Mouse (Mus musculus) adrenal gland, postnatal 14 days (tissue): ENCODE data around the gene Zswim7. TPM values are rescaled to one million over a fixed set of nuclear protein-coding genes. Genes with fewer than 3 reads are reported as not detected.
"Not testable (repeated sequence)": the region's sequence is repeated elsewhere in the genome, so short reads cannot be mapped to it uniquely, and the experiment has no call there.

Experiments
- DNase-seq: peaks from one replicate; pipeline ENCODE4 v3.0.0; 2021; ENCODE audit warnings: mixed read lengths
- long read RNA-seq, 2 experiments: library from polyadenylated mRNA; stranded (forward); transcript quantifications; one replicate each; pipeline ENCODE4 v2.0.0; 2021
- total RNA-seq: library from RNA; stranded (reverse); gene quantifications from 2 replicates; pipeline ENCODE4 v1.2.3, GENCODE M21; 2021

The Zswim7 gene
- total RNA-seq: 17.6 and 20.1 TPM in 2 replicates
- long read RNA-seq, experiment 1, transcript Zswim7-201 (5 exons, 732 nt): major isoform, 18 of 24 reads
- long read RNA-seq, experiment 1, partial matches to known transcripts: 0 of 24 reads
- long read RNA-seq, experiment 1, other reads (novel, unspliced or antisense): 6 of 24 reads
- long read RNA-seq, experiment 2, transcript Zswim7-201 (5 exons, 732 nt): major isoform, 12 of 18 reads
- long read RNA-seq, experiment 2, partial matches to known transcripts: 1 of 18 reads
- long read RNA-seq, experiment 2, other reads (novel, unspliced or antisense): 5 of 18 reads

DNA sequence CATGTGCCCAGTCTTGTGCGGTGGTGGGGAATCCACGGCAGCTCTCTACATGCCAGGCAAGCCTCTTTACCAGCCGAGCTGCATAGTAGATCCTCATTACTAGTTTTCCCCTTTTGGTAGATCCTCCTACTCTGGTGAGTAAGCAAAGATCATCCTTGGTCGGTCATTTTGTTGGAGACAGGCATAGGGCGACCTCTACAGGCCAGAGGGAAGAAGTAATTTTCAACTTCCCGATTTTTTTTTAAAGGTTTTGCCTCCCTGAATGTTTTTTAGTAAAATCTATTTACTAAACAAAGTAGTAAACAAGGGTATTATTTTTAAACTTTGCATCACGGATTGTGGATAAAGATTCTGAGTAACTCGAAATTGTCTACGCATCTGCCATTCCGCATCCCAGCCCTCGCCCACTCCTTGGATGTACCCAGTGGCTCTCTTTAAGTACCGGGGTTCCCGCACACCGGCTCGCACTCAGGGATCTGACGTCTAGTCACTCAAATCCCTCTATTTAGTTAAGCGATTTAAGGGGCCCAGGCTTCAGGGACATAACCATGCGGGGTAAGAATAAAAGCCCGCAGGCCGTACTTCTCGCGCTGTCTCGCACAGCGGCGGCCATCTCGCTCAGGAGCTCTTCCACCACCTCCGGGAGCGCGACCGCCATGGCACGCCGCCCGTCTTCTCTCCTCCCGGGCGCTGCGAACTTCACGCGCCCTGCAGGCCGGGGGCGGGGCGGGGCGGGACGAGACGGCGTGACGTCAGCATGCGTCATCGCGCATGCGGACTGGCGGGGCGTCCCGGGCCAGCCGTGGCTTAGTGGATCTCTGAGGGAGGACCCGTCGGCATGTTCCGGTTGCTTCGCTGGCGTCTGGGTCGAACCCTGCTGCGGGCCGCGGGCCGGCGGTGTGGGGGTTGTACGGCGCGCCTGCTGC, at the start of gene Zswim7, which contains the start of gene Ttc19:
Gene Zswim7 (minus strand): TSS at position 701 of the 926 bp plus-strand sequence.
Gene Ttc19 (plus strand): TSS at position 799 of the 926 bp plus-strand sequence.
- DNase-seq: peak; percentile 96

DNA sequence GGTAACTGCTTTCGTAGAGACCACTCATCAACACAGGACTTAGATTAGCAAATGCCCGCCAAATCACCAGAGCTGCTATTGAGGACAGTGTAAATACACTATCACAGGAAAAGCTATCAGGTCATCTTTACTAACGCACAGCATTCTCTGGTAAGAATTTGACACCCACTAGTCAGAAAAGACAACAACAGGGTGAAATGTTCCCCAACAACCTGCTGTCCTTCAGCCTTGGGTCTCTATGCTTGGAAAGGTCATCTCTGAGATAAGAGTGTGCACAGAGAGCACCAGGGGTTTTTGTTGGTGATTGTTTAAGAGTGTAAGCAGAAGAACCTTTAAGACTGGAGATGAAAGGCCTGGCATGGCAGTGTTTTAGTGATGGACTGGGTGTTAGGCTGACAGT, 42.5 kb upstream of the Zswim7 start:
- no peak for DNase-seq

DNA sequence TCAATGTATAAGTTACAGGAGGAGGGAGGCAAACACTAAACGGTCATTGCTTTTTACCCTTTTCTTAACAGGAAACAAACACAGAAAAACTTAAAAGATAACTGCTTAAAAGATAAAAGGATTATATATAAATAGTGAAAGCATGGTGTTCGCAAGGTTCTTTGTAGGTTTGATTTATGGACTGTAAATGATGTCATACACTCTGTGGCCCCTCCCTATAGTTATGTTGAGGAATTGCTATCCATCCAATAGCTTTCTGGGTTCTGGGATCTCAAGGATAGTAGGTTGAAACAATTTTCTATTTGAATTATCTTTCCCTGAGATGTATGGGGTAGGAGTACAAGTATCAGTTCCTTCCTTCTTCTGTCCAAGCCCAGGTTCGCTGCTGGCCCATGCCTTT, 38.9 kb upstream of the Zswim7 start:
- no peak for DNase-seq

DNA sequence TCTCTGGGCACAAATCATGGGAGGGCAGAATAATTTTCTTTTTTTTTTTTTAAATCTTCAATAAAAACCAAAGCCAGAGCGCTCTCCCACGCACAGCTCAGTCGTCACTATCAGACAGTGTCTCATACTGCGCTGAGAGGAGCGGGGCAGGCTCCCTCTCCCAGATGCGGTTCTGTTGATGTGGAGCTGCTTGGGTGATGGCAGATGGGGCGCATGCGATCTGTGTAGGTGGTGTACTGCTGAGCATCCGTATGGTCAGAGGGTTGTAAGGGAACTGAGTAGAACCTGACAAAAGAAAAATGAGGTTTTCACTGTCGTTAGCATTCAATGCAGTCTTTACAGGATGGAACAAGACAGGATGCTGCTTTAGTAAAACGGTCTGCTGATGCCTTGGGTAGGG, 36.6 kb upstream of the Zswim7 start:
- DNase-seq: no peak

DNA sequence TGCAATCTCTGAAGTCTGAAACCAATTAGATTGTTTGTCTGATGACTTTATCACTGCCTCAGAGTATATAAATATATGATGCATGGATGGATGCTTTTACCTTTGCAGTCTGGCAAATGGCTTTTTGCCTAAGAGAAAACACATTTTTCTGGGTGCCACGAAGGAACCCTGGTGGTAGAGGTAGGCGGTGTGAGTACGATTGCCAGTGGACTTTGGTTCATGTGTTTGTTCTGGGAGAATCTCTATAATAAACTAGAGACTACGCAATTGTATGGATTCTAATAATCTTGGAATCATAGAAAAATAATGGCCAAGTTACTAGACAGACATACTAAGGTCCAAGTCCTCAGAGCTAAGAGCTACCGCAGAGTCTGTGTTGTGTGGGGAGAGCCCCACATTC, 33.8 kb upstream of the Zswim7 start:
- DNase-seq: no peak

DNA sequence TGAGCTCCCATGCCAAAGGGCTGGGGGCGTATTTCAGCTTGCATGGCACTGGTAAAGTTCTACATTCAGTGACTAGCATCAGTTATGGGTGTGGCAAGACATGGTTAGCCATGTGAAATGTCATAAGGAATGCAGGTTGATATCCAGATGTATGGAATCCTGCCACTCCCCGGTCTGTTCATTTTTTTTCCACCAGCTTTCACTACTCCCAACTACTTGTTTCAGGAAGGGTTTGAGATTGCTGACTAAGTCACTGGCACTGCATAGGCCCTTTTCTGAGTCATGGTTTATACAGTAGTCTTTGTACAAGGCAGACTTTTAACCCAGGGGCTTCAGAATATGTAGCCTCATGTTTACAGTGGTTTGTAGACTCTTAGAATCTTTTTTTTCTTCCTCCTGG, 28.1 kb upstream of the Zswim7 start:
- DNase-seq: no peak

DNA sequence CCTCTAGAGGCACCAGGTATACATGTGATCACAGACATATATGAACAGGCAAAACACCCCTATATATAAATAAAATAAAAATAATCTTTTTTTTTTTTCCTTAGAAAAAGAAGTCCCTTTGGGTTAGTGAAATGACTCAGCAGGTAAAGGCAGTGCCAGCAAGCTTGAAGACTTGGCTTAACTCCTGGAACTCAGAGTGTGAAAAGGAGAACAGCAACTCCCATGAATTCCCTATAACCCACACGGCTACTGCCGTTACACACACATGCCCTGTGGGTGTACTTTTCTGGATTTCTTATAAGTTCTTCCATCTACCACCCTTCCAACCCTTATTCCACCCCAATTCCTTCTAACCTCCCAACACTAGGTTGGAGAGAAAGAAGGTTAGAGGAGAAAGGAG, 24.7 kb upstream of the Zswim7 start:
- no peak for DNase-seq

DNA sequence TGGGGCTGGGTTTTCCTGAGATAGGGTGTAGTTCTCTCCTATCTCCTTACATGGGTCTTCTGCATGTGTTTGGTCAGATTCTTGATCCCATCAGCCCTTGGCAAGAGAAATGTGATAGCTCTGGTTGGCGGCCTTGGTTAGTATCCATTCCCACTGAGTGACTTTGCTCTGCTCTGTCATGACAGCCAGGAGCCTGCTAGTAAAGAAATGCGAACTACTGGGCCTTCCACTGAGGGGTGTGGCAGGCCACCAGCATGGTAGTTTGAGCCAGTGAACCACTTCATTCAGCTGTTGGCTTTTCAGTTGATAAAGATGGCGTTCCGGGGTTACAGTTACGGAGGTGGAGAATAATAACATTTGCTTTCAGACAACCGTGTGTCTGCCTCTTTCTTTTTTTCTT, 17.7 kb upstream of the Zswim7 start:
- DNase-seq: no peak

DNA sequence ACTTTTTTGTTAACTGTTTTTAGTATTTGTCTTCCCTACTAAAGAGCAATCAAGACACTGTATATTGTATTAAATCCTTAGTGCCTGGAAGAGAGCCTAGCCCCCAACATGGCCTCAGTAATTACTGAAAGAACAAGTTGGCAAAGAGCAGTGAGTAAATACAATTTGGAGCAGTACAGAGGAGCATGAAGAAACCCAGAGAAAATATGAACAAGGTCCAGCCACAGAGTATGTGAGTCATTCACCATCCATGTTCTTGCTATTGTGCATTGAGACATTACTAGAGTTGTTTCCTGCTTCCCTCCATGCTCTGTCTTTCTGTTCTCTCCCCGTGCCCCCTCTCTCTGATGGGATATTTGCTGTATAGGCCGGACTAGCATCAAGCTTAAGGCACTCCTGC, 12.9 kb upstream of the Zswim7 start:
- no peak for DNase-seq

DNA sequence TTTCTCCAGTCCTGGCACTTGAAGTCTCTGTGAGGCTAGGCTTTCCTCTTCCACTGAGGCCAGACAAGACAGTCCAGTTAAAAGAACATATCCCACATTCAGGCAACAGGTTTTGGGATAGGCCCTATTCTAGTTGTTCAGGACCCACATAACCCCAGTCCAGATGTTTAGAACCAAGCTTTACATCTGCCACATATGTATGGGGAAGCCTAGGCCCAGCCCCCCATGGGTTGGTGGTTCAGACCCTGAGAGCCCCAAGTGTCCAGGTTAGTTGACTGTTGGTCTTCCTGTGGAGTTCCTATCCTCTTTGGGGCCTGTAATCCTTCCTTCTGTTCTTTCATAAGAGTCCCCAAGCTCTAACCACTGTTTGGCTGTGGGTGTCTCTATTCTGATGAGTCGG, 6.5 kb upstream of the Zswim7 start:
- no peak for DNase-seq

DNA sequence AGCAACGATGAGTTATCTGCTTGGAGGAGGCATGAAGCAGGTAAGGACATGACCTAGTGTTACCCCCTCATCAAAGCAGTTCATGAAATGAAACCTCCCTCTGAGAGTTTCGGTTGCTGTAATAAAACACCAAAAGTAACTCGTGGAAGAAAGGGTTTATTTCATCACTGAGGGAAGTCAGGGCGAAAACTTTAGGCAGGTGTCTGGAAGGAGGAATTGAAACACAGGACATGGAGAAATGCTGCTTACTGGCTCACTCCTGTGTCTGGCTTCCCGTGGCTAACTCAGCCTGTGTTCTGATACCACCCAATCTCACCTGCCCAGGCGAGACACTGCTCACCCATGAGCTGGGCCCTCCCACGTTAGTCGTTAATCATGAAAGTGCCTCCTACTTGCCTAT, 3.8 kb upstream of the Zswim7 start:
- DNase-seq: no peak

DNA sequence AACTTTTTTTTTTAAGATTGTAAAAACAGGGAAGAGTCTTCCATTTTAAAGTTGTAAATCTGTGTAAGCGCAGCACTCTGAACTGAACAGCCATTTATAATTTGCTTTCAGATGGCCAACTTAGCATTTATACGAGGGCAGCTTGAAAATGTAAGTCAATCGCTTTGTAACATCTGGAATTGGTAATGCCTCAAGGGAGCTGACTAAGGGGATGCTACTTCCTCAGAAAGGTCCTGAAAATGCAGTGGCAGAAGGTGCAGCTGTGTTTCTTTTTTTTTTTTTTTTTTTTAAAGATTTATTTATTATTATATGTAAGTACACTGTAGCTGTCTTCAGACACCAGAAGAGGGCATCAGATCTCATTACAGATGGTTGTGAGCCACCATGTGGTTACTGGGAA, 2.8 kb upstream of the Zswim7 start:
- DNase-seq: not testable (repeated sequence)

DNA sequence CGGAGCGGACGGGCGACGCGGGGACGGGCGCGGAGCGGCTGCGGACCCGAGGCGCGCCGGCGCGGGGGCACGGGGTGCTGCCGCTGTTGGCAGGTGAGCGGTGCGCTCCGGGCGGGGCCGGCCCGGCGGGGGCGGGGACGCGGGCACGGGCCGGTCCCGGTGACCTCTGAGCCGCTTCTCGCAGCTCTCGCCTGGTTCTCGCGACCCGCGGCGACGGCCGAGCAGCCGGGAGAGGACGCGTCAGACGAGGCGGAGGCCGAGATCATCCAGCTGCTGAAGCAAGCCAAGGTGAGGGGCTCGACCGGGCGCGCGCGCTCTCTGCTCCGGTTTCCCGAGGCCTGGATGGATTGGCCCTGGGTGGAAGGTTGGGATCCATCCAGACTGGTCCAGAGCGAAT, 424 bp upstream of the Zswim7 start:
- peak; percentile 86 for DNase-seq

DNA sequence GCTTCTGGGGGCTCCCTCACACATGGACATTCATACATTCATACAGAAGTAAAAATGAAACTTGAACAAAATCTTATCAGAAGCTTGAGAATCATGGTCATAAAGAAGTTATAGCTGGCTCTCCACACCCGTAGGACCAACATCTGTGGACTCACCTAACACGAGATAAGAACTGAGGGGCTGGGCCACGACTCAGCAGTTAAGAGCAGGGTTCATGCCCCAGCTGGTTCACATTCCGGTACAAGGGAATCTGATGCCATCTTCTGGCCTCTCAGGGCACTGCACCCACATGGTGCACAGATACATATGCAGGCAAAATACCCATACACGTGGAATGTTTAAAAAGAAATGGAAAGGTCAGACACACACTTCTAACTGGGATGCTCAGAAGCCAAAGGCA, 3.1 kb downstream of the Zswim7 start:
- DNase-seq: peak; percentile 79

DNA sequence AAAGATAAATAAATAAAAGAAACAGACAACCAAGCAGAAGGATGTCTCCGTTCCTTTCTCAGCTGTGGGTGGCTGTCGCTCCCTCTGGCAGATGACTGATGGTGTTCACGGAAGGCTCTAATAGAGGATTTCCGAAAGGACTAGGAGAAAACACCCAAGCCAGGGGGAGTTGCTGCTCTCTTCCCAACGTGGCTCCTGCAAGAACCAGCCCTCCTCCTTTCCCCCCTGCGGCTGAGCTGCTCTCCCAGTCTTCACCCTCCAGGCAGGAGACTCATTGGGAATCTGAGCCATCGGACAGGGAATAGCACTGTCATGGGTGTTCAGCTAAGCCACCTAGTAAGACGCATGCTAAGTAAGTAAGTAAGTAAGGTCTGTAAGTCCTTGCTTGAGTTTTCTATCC, 4.1 kb downstream of the Zswim7 start:
- DNase-seq: no peak

DNA sequence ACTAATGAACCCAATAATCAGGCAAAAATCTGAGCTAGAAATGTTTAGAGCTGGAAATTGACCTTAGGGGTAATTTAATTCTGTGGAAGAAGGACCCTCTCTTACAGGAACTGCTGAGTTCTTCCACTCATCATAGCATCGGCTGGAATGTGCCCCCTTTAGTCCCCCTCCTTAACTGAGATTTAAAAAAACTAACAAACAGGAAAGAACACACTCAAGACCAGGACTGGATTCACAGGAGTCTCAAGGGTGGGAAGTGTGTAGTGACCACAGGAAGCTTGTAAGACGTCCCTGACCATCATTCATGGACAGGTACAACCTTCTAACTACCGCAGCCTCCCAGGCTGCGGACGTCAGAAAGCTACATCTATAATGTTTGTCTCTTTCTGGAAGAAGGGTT, 10.3 kb downstream of the Zswim7 start:
- DNase-seq: no peak

DNA sequence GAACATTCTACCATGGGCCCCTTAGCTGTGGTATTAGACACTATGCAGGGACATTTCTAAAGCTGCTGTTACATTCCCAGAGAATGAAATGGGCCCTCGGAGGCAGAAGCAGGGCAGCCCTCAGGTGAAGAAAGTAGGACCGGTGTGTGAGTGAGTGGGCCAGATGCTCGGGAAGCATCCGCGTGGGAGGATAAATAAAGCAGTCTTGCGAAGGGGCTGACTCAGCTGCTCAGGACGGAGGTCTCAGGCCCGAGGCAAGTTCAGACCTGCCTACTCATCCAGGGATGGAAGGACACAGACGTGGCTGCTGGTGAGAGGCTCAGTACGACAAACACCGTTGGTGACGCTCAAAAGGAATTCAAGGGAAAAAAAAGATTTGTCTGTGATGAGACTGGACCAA, 12.1 kb downstream of the Zswim7 start:
- no peak for DNase-seq

DNA sequence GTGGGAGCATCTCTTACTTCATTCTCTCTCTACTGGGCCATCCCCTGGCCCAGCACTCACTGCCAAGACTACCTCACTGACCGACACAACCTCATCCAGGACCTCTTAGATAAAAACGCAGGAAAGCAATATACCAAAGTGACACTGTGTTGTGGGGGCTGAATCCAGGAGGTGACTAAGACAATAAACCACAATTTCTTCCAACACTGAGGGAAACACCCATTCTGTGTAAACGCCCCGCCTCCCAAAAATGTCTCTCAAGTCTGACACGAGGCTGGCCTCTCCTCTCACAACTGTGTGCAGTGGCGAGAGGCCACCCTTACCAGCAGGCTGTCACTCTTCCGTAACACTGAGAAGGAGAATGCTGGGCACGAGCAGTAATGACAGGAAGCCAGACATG, 12.8 kb downstream of the Zswim7 start:
- DNase-seq: no peak

DNA sequence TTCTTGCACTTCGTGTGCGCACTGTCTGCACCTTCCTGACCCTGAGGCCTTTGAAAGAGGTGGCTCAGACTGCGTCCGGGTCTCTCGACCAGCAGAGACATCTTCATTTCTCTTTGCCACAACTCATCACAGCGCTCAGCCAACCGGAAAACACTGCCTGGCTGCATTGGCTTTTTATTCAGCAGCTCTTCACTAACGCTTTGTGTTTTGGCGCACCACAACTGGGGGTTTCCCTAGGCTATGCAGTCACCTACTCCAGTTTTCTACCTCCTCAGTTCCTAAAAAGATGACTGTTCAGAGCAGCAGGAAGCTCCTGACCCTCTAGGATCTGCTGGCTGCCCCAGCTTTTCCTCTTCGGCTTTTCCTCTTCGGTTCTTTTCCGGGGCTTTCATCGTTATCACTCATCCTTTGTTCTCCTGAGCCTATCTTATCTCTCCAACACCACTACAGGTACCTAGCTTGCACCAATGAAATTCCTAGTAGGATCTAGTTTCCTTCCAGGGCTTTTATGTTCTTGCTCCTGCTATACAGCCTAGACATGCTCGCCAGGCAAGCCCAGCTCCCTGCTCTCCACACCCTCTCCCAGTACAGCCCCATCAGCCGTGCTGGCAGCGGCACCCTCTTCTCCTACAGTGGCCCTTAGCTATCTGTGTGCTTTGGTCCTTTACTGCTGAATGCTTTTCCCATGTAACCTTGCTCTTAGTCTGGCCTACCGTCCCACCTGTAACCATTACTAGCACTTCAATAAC, 14.5 kb downstream of the Zswim7 start:
- no peak for DNase-seq

DNA sequence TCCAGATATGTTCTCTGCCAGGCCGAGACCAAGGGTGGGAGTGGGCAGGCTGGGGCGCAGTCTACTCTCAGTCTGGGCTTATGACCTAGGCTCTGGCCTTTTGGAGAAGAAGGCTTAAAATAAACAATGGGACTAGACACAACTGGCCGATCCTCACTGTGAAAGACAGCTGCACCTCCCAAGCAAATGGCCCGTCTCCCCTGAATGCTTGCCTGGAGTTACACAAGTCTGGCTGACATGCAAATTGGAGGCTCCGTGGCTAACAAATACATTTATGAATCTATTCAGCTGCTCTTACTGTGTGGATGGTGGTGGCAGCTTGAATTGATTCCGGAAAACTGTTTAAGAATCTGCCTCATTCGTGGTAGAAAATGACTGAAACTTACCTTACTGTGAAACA, 15.5 kb downstream of the Zswim7 start:
- DNase-seq: no peak

DNA sequence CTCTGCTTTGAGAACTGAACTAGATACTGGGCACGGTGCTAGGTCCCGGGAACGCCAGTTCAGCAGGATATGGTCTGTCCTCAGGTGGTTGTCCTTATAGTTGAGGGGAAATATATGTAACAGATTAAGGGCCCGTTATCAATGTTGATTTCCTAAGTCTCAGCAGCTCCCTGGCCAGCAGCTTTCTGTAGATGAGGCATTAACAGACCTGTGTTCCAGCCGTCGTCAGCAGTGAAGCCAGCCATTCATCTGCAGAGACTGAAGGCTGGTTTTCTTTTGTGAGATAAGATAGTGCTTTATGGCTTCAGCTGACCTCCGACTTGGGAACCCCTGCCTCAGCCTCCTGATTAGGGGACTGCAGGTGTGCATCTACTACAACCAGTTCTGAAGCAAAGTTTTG, 17.2 kb downstream of the Zswim7 start:
- no peak for DNase-seq

DNA sequence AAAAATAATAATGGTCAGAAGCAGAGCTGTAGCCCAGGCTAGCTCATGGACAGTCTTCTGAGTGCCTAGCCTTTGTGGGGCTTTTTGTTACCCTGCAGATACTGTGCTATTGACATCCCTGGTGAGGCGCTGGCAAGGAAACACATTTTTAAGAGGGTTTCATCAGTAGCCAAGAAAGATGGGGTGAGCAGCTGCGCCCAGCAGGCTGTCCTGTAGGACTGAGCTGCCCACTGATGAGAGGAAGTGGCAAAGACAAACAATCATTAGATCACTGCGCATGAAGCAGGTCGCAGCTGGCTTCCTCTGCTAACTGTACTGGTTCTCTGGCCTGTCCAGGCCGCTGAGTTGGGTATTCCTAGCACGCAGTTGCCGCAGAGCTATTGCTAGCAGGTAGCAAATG, 17.6 kb downstream of the Zswim7 start:
- no peak for DNase-seq

DNA sequence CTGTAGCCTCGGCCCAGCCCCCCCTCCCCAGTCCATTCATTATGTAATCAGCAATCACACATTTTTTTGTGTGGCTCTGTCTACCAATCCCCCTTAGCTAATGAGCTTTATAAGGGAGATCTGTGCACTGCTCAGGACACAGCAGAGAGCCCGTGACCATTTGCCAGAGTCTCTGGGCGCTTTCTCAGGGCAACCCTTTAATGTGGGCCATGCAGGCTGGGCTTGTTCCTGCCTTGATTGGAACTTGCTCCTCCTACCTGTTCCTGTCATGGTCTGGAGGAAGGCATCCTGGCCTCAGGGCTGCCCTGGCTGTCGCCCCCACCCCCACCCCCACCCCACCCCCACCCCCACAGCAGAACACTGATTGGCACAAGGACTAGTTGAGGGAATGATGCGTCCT, 22.0 kb downstream of the Zswim7 start:
- DNase-seq: no peak
